15 mouse cellular contexts compared by ENCODE assay signal in genomic region chr3:83450662-83451061, GRCm38 (mm10).
A peak's percentile ranks its signal among the peaks of the same experiment; 100 is the strongest.
DNase-seq lines count a peak whose midpoint lies in the region; TF ChIP-seq lines count a peak whose summit lies in the region.
"Had no signal": no experiment of that assay in that cellular context is flagged by ENCODE, and none has a peak within 500 bp of the region (broad histone marks: within the 10 kb centered on the region; RNA-seq: fewer than 3 reads in every experiment).

No protein-coding gene starts in this region.

- no peak overlapping the region for H3ac ChIP-seq in myocyte (ENCODE audit: control insufficient read depth, insufficient read length)

- intact Hi-C loops in heart, postnatal 10 days (cut with DNase I), result no loop called here

- H3K36me3 ChIP-seq in myocyte (ENCODE audit: control insufficient read depth, insufficient read depth), result no peaks in the 10 kb centered on the region
- H3K36me3 ChIP-seq: forebrain, embryonic 12.5 days; midbrain, embryonic 13.5 days had no signal

- H3K4me2 ChIP-seq in myocyte (ENCODE audit: low read depth), result peak overlapping the region; percentile 44
- H3K4me2 ChIP-seq: forebrain, embryonic 12.5 days; midbrain, embryonic 13.5 days had no signal

- H3K79me2 ChIP-seq in myocyte (ENCODE audit: control insufficient read depth, insufficient read depth), result no peaks in the 10 kb centered on the region

- DNase-seq in ovary, adult 18-20 months (ENCODE audit: low spot score), result peak; percentile 9
- DNase-seq in ovary, postnatal 14 days (ENCODE audit: low spot score), result no peak
- peak; percentile 55 to 75 for DNase-seq in heart, adult 18-20 months
- DNase-seq in heart, postnatal 10 days, result peak; percentile 48 to 59
- DNase-seq in kidney, adult 8-10 months, result no peak
- DNase-seq in cerebellum, postnatal 14 days, result no peak
- no peak for DNase-seq in left cerebral cortex, adult 8-10 months (ENCODE audit: low spot score in 2 of 2)
- DNase-seq: cerebellum, adult 8-10 months; kidney, postnatal 10 days; liver; spleen, adult 18-20 months had no signal

- no peaks in the 10 kb centered on the region for H3K27me3 ChIP-seq in myocyte (ENCODE audit: control insufficient read depth, insufficient read depth, insufficient read length)
- H3K27me3 ChIP-seq: forebrain, embryonic 12.5 days; midbrain, embryonic 13.5 days had no signal

- no peak overlapping the region for H3K4me3 ChIP-seq in myocyte
- H3K4me3 ChIP-seq: forebrain, embryonic 12.5 days; left cerebral cortex, adult 2 months; midbrain, embryonic 13.5 days had no signal

- no peak for TF ChIP-seq POLR2A in myocyte (IDR thresholded peaks at IDR 0.05; ENCODE audit: insufficient read length, low read depth)

TF ChIP-seq in myocyte, 11 proteins besides CTCF, POLR2A, EP300 and RAD21:
- no peak for TF ChIP-seq USF1 (IDR thresholded peaks at IDR 0.05; ENCODE audit: low read depth)
- TF ChIP-seq CEBPB (IDR thresholded peaks at IDR 0.05; ENCODE audit: insufficient read depth, poor library complexity, severe bottlenecking), result 0 out of 2 replicates have a peak, but pooled peaks have one; percentile 19
- TF ChIP-seq TCF12 (IDR thresholded peaks at IDR 0.05; ENCODE audit: insufficient read depth, poor library complexity, severe bottlenecking), result no peak
- TF ChIP-seq E2F4 (IDR thresholded peaks at IDR 0.05; ENCODE audit: insufficient read depth), result no peak
- TF ChIP-seq TCF3 (IDR thresholded peaks at IDR 0.05; ENCODE audit: insufficient read length, low read depth), result no peak
- TF ChIP-seq REST (IDR thresholded peaks at IDR 0.05; ENCODE audit: insufficient read depth, insufficient read length), result no peak
- TF ChIP-seq MAX (IDR thresholded peaks at IDR 0.05; ENCODE audit: low read depth), result no peak
- peak in 2 of 3 experiments; percentile 6 to 65 for TF ChIP-seq MYOG (IDR thresholded peaks at IDR 0.05; ENCODE audit: control insufficient read depth in 1 of 3, insufficient read depth in 1 of 3, insufficient read length in 2 of 3, low read depth in 2 of 3)
- TF ChIP-seq SRF (IDR thresholded peaks at IDR 0.05; ENCODE audit: control insufficient read depth, insufficient read length, low read depth), result no peak
- peak in 2 of 3 experiments; percentile 53 to 69 for TF ChIP-seq MYOD1 (IDR thresholded peaks at IDR 0.05; ENCODE audit: control insufficient read depth in 1 of 3, insufficient read length in 2 of 3, low read depth in 2 of 3)
- no peak for TF ChIP-seq POLR2AphosphoS2 (IDR thresholded peaks at IDR 0.05; ENCODE audit: insufficient read length, low read depth)

Comparison
In these comparisons a context has a peak if more than half of its experiments do, and no peak if none do; other contexts are left out.
1. DNase-seq: peak in ovary, adult 18-20 months (single experiment), heart, adult 18-20 months (2 of 2) and heart, postnatal 10 days (2 of 2); none in ovary, postnatal 14 days (single experiment), kidney, adult 8-10 months (0 of 2), cerebellum, postnatal 14 days (0 of 2) and left cerebral cortex, adult 8-10 months (0 of 2).